In genomic region chr6:122764446-122765297, GRCm38 (mm10) we compare ENCODE assay signal across 8 mouse cellular contexts. TPM values are rescaled to one million over a fixed set of nuclear protein-coding genes. Genes with fewer than 3 reads are reported as not detected.
DNase-seq lines count a peak whose midpoint lies in the region; ATAC-seq lines count a peak whose summit lies in the region.

No protein-coding gene starts in this region.

- H3K36me3 ChIP-seq in forebrain, embryonic 13.5 days (ENCODE audit: poor library complexity, severe bottlenecking), result no peaks in the 10 kb centered on the region
- no peaks in the 10 kb centered on the region for H3K36me3 ChIP-seq in hindbrain, embryonic 15.5 days
- H3K36me3 ChIP-seq in limb, embryonic 12.5 days, result no peaks in the 10 kb centered on the region

- peak; percentile 16 for DNase-seq in kidney, adult 18-20 months
- no peak for DNase-seq in kidney, adult 8-10 months
- peak; percentile 58 for DNase-seq in c-Kit-positive CD71-negative TER-119-negative erythroid progenitor cells, embryonic 14.5 days (ENCODE audit: low read depth)
- peak; percentile 69 for DNase-seq in neural tube, embryonic 10.5 days (ENCODE audit: extremely low spot score, low spot score)
- peak; percentile 24 to 45 for DNase-seq in thymus, postnatal 10 days (ENCODE audit: low spot score in 2 of 2)

- H3K4me1 ChIP-seq in forebrain, embryonic 13.5 days, result peaks cover 17% of the 10 kb centered on the region
- peaks cover 37% of the 10 kb centered on the region for H3K4me1 ChIP-seq in hindbrain, embryonic 15.5 days (replicated peaks)
- peaks cover 45% of the 10 kb centered on the region for H3K4me1 ChIP-seq in limb, embryonic 12.5 days (replicated peaks)

- H3K4me3 ChIP-seq in forebrain, embryonic 13.5 days, result peak overlapping the region; percentile 52
- peak overlapping the region; percentile 50 for H3K4me3 ChIP-seq in hindbrain, embryonic 15.5 days
- H3K4me3 ChIP-seq in limb, embryonic 12.5 days (replicated peaks), result peak overlapping the region; percentile 49

- ATAC-seq in forebrain, embryonic 13.5 days, result peak; percentile 88
- peak; percentile 93 for ATAC-seq in hindbrain, embryonic 15.5 days (ENCODE audit: low FRiP score, low read depth)
- peak; percentile 52; the same call in 1 of the 2 replicates for ATAC-seq in limb, embryonic 12.5 days (ENCODE audit: insufficient number of reproducible peaks, insufficient read depth, low FRiP score, low TSS enrichment, low read depth)

- H3K27me3 ChIP-seq in forebrain, embryonic 13.5 days, result peaks cover 10% of the 10 kb centered on the region; the same call in 1 of the 2 replicates
- no peaks in the 10 kb centered on the region for H3K27me3 ChIP-seq in hindbrain, embryonic 15.5 days
- H3K27me3 ChIP-seq in limb, embryonic 12.5 days, result peaks cover 4% of the 10 kb centered on the region; the same call in 1 of the 2 replicates

- H3K27ac ChIP-seq in forebrain, embryonic 13.5 days, result peak overlapping the region; percentile 78
- peak overlapping the region; percentile 98 for H3K27ac ChIP-seq in hindbrain, embryonic 15.5 days (replicated peaks)
- H3K27ac ChIP-seq in limb, embryonic 12.5 days, result peak overlapping the region; percentile 93

- peak overlapping the region; percentile 76 for H3K4me2 ChIP-seq in forebrain, embryonic 13.5 days
- H3K4me2 ChIP-seq in hindbrain, embryonic 15.5 days, result peak overlapping the region; percentile 80
- H3K4me2 ChIP-seq in limb, embryonic 12.5 days, result peak overlapping the region; percentile 88

- H3K9ac ChIP-seq in forebrain, embryonic 13.5 days, result peak overlapping the region; percentile 70
- H3K9ac ChIP-seq in hindbrain, embryonic 15.5 days, result peak overlapping the region; percentile 74
- peak overlapping the region; percentile 54; the same call in 1 of the 2 replicates for H3K9ac ChIP-seq in limb, embryonic 12.5 days (replicated peaks)

- H3K9me3 ChIP-seq in forebrain, embryonic 13.5 days (replicated peaks), result no peaks in the 10 kb centered on the region
- H3K9me3 ChIP-seq in hindbrain, embryonic 15.5 days, result no peaks in the 10 kb centered on the region
- H3K9me3 ChIP-seq in limb, embryonic 12.5 days, result no peaks in the 10 kb centered on the region

- under 1% methylated on average over 56 of the region's 56 CpGs for WGBS in forebrain, embryonic 13.5 days
- under 1% methylated on average over 56 of the region's 56 CpGs for WGBS in hindbrain, embryonic 15.5 days
- WGBS in limb, embryonic 12.5 days, result under 1% methylated on average over 56 of the region's 56 CpGs

RNA-seq across cellular contexts. Expression of gene Slc2a3, which starts 36.8 kb away (rescaled TPM):
- 9.3 and 12.5 TPM in 2 replicates for polyA plus RNA-seq in forebrain, embryonic 13.5 days (2015; fragmentation: Nextera tagmentation; extraction: Ambion mirVana)
- 43.4 and 44.5 TPM in 2 replicates for polyA plus RNA-seq in hindbrain, embryonic 15.5 days (2015; fragmentation: Nextera tagmentation; extraction: Ambion mirVana)
- polyA plus RNA-seq in limb, embryonic 12.5 days (2016; fragmentation: Nextera tagmentation; extraction: Ambion mirVana), result 89.5 and 93.5 TPM in 2 replicates

RNA-seq across cellular contexts. Expression of gene Foxj2, which starts 55.0 kb away (rescaled TPM):
- 4.4 and 4.5 TPM in 2 replicates for polyA plus RNA-seq in forebrain, embryonic 13.5 days (2015; fragmentation: Nextera tagmentation; extraction: Ambion mirVana)
- 8.2 and 9.0 TPM in 2 replicates for polyA plus RNA-seq in hindbrain, embryonic 15.5 days (2015; fragmentation: Nextera tagmentation; extraction: Ambion mirVana)
- 4.6 and 6.0 TPM in 2 replicates for polyA plus RNA-seq in limb, embryonic 12.5 days (2016; fragmentation: Nextera tagmentation; extraction: Ambion mirVana)

RNA-seq across cellular contexts. Expression of gene Nanog, which starts 57.4 kb away (rescaled TPM):
- polyA plus RNA-seq in forebrain, embryonic 13.5 days (2015; fragmentation: Nextera tagmentation; extraction: Ambion mirVana), result 0.18 and 0.23 TPM in 2 replicates
- 0.09 and 0.25 TPM in 2 replicates for polyA plus RNA-seq in hindbrain, embryonic 15.5 days (2015; fragmentation: Nextera tagmentation; extraction: Ambion mirVana)
- polyA plus RNA-seq in limb, embryonic 12.5 days (2016; fragmentation: Nextera tagmentation; extraction: Ambion mirVana), result 0.10 and 0.24 TPM in 2 replicates

Comparison
In these comparisons a context has a peak if more than half of its experiments do, and no peak if none do; other contexts are left out.
1. DNase-seq: peak in kidney, adult 18-20 months (single experiment), c-Kit-positive CD71-negative TER-119-negative erythroid progenitor cells, embryonic 14.5 days (single experiment), neural tube, embryonic 10.5 days (single experiment) and thymus, postnatal 10 days (2 of 2); none in kidney, adult 8-10 months (0 of 2).
2. Peak in every context shown above with its lines, with median percentiles within 50 percentile points of each other: ATAC-seq, H3K27ac ChIP-seq, H3K4me2 ChIP-seq, H3K4me3 ChIP-seq and H3K9ac ChIP-seq.